In genomic region chr6:114826889-114827288, GRCm38 (mm10) we compare ENCODE assay signal across 24 mouse cellular contexts.
A peak's percentile ranks its signal among the peaks of the same experiment; 100 is the strongest.
DNase-seq lines count a peak whose midpoint lies in the region; ATAC-seq and TF ChIP-seq lines count a peak whose summit lies in the region.
"Had no signal": no experiment of that assay in that cellular context is flagged by ENCODE, and none has a peak within 500 bp of the region (broad histone marks: within the 10 kb centered on the region; RNA-seq: fewer than 3 reads in every experiment).

No protein-coding gene starts in this region.

- no peak overlapping the region for H3K4me3 ChIP-seq in layer of hippocampus, adult 2 months
- no peak overlapping the region for H3K4me3 ChIP-seq in midbrain, postnatal 0 days (ENCODE audit: low read depth, low read length)
- H3K4me3 ChIP-seq in midbrain, embryonic 13.5 days (replicated peaks) = no peak overlapping the region
- H3K4me3 ChIP-seq: erythroblast, embryonic 14.5 days; gastrocnemius, adult 2 months; heart, embryonic 12.5 days; midbrain, embryonic 10.5 days had no signal

- H3K36me3 ChIP-seq in midbrain, postnatal 0 days (ENCODE audit: insufficient read depth, low read length) = no peaks in the 10 kb centered on the region
- H3K36me3 ChIP-seq in midbrain, embryonic 13.5 days = no peaks in the 10 kb centered on the region
- H3K36me3 ChIP-seq: heart, embryonic 12.5 days; midbrain, embryonic 10.5 days had no signal

- no peaks in the 10 kb centered on the region for H3K9me3 ChIP-seq in midbrain, postnatal 0 days (ENCODE audit: low read length)
- H3K9me3 ChIP-seq in midbrain, embryonic 13.5 days = no peaks in the 10 kb centered on the region; the same call in 1 of the 2 replicates
- H3K9me3 ChIP-seq: midbrain, embryonic 10.5 days had no signal

- H3K9ac ChIP-seq in midbrain, postnatal 0 days (replicated peaks; ENCODE audit: low read length, poor library complexity, severe bottlenecking) = no peak overlapping the region
- no peak overlapping the region for H3K9ac ChIP-seq in midbrain, embryonic 13.5 days (replicated peaks)
- H3K9ac ChIP-seq: heart, embryonic 12.5 days; hindbrain, embryonic 14.5 days had no signal

- DNase-seq in layer of hippocampus, adult 2 months (ENCODE audit: low spot score in 2 of 2) = no peak
- no peak for DNase-seq in layer of hippocampus, postnatal 36 days
- DNase-seq in midbrain, postnatal 0 days (ENCODE audit: low spot score) = no peak
- peak; percentile 19 for DNase-seq in ZHBTc4 (ENCODE audit: low read depth, low spot score)
- DNase-seq in adrenal gland, postnatal 14 days = no peak
- no peak for DNase-seq in urinary bladder, postnatal 10 days (ENCODE audit: low spot score)
- DNase-seq: adrenal gland, postnatal 25 days; B cell, adult 2 months; cerebellum, adult 2 months; cerebellum, postnatal 14 days; gastrocnemius, adult 2 months; gastrocnemius, postnatal 36 days; heart, adult 18-20 months; kidney, adult 18-20 months; layer of hippocampus, adult 9-11 months; liver; thymus, postnatal 36 days had no signal

- H3K27ac ChIP-seq in layer of hippocampus, adult 2 months = no peak overlapping the region
- no peak overlapping the region for H3K27ac ChIP-seq in midbrain, postnatal 0 days (ENCODE audit: low read depth, low read length)
- H3K27ac ChIP-seq in midbrain, embryonic 13.5 days = no peak overlapping the region
- H3K27ac ChIP-seq: gastrocnemius, adult 2 months; hindbrain, embryonic 14.5 days; midbrain, embryonic 10.5 days had no signal

- WGBS in midbrain, postnatal 0 days = 92% methylated on average over 2 of the region's 2 CpGs
- 69% methylated on average over 2 of the region's 2 CpGs for WGBS in midbrain, embryonic 13.5 days

- peak; percentile 22; the same call in 1 of the 2 replicates for TF ChIP-seq CTCF in layer of hippocampus, adult 2 months (conservative IDR thresholded peaks at IDR 0.05)
- peak; percentile 12; the same call in 1 of the 2 replicates for TF ChIP-seq CTCF in midbrain, postnatal 0 days (IDR thresholded peaks at IDR 0.05)

- H3K4me2 ChIP-seq in midbrain, postnatal 0 days (ENCODE audit: low read depth, low read length, poor library complexity, severe bottlenecking) = no peak overlapping the region
- no peak overlapping the region for H3K4me2 ChIP-seq in midbrain, embryonic 13.5 days (replicated peaks)
- H3K4me2 ChIP-seq: heart, embryonic 12.5 days; hindbrain, embryonic 14.5 days had no signal

- no peaks in the 10 kb centered on the region for H3K27me3 ChIP-seq in midbrain, postnatal 0 days (ENCODE audit: insufficient read depth, low read length)
- no peaks in the 10 kb centered on the region for H3K27me3 ChIP-seq in midbrain, embryonic 13.5 days
- H3K27me3 ChIP-seq: heart, embryonic 12.5 days; Patski had no signal

- no peak for ATAC-seq in midbrain, postnatal 0 days (ENCODE audit: low FRiP score)
- no peak for ATAC-seq in midbrain, embryonic 13.5 days
- ATAC-seq: forebrain, embryonic 16.5 days; Patski had no signal

- H3K4me1 ChIP-seq in midbrain, postnatal 0 days (ENCODE audit: insufficient read depth, low read length) = no peaks in the 10 kb centered on the region
- H3K4me1 ChIP-seq in midbrain, embryonic 13.5 days (replicated peaks) = no peaks in the 10 kb centered on the region
- H3K4me1 ChIP-seq: midbrain, embryonic 10.5 days had no signal
